Comparison of ENCODE assay signal across 9 mouse cellular contexts in the genomic region with DNA sequence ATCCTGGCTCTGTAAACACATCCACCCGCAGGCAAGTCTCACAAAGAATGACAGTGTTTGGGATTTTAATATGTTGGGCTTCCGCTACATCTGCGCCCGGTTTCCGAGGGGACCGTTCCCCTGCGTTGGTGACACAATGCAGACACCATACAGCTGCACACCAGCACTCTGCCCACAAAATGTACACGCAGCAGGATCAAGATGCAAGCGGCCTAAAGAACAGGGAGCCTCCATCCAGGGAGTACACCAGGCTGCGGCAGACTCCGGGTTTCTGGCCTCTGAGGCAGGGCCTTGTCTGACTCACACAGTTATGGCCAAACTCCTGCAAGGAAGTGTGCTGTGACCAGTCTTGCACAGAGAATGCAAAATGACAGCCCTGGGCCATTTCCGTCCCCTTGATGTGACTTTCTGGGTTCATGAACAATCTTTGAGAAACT. TPM values are rescaled to one million over a fixed set of nuclear protein-coding genes. Genes with fewer than 3 reads are reported as not detected.
DNase-seq lines count a peak whose midpoint lies in the region; ATAC-seq and TF ChIP-seq lines count a peak whose summit lies in the region.
"Had no signal": no experiment of that assay in that cellular context is flagged by ENCODE, and none has a peak within 500 bp of the region (broad histone marks: within the 10 kb centered on the region; RNA-seq: fewer than 3 reads in every experiment).

No protein-coding gene starts in this region.

- TF ChIP-seq CTCF in lung, postnatal 0 days (IDR thresholded peaks at IDR 0.05), result peak; percentile 5; the same call in 1 of the 2 replicates

- H3K4me3 ChIP-seq in lung, postnatal 0 days (ENCODE audit: low read depth, low read length), result no peak overlapping the region
- H3K4me3 ChIP-seq in embryonic facial prominence, embryonic 13.5 days, result no peak overlapping the region
- no peak overlapping the region for H3K4me3 ChIP-seq in intestine, embryonic 14.5 days (ENCODE audit: low read depth, low read length)
- H3K4me3 ChIP-seq in midbrain, embryonic 11.5 days (ENCODE audit: low read depth, low read length), result no peak overlapping the region

- DNase-seq in lung, postnatal 0 days (ENCODE audit: low spot score), result peak; percentile 62
- DNase-seq in lung, adult 18-20 months, result no peak
- no peak for DNase-seq in intestine, embryonic 14.5 days (ENCODE audit: low spot score)
- DNase-seq in midbrain, embryonic 11.5 days (ENCODE audit: low spot score, missing footprints), result peak; percentile 85
- DNase-seq in embryo, embryonic 11 days, result no peak
- no peak for DNase-seq in gastrocnemius, adult 8-10 months (ENCODE audit: low spot score in 2 of 2)
- DNase-seq in thymus, postnatal 0 days (ENCODE audit: low spot score), result no peak

- H3K9ac ChIP-seq in lung, postnatal 0 days (replicated peaks; ENCODE audit: low read depth), result no peak overlapping the region
- no peak overlapping the region for H3K9ac ChIP-seq in embryonic facial prominence, embryonic 13.5 days
- no peak overlapping the region for H3K9ac ChIP-seq in intestine, embryonic 14.5 days (ENCODE audit: low read length)
- H3K9ac ChIP-seq in midbrain, embryonic 11.5 days (ENCODE audit: low read length), result peak overlapping the region; percentile 11; the same call in 1 of the 2 replicates
- H3K9ac ChIP-seq: liver, embryonic 14.5 days had no signal

- H3K4me1 ChIP-seq in lung, postnatal 0 days (ENCODE audit: insufficient read depth, low read depth, low read length), result peaks cover 28% of the 10 kb centered on the region
- peaks cover 65% of the 10 kb centered on the region for H3K4me1 ChIP-seq in embryonic facial prominence, embryonic 13.5 days
- peaks cover 45% of the 10 kb centered on the region for H3K4me1 ChIP-seq in intestine, embryonic 14.5 days (replicated peaks; ENCODE audit: control insufficient read depth, insufficient read depth, low read length)
- peaks cover 33% of the 10 kb centered on the region for H3K4me1 ChIP-seq in midbrain, embryonic 11.5 days (ENCODE audit: control insufficient read depth, insufficient read depth, low read length)

- H3K36me3 ChIP-seq in lung, postnatal 0 days (ENCODE audit: insufficient read depth, low read length), result no peaks in the 10 kb centered on the region
- peaks cover 23% of the 10 kb centered on the region for H3K36me3 ChIP-seq in embryonic facial prominence, embryonic 13.5 days
- peaks cover 25% of the 10 kb centered on the region for H3K36me3 ChIP-seq in intestine, embryonic 14.5 days (ENCODE audit: control insufficient read depth, insufficient read depth, low read length)
- no peaks in the 10 kb centered on the region for H3K36me3 ChIP-seq in midbrain, embryonic 11.5 days (ENCODE audit: control insufficient read depth, insufficient read depth, low read length)

- H3K4me2 ChIP-seq in lung, postnatal 0 days (replicated peaks; ENCODE audit: low read depth, low read length), result no peak overlapping the region
- no peak overlapping the region for H3K4me2 ChIP-seq in embryonic facial prominence, embryonic 13.5 days
- no peak overlapping the region for H3K4me2 ChIP-seq in intestine, embryonic 14.5 days (ENCODE audit: low read length)
- no peak overlapping the region for H3K4me2 ChIP-seq in midbrain, embryonic 11.5 days

- H3K9me3 ChIP-seq in lung, postnatal 0 days (ENCODE audit: low read length), result no peaks in the 10 kb centered on the region
- H3K9me3 ChIP-seq in embryonic facial prominence, embryonic 13.5 days, result no peaks in the 10 kb centered on the region
- no peaks in the 10 kb centered on the region for H3K9me3 ChIP-seq in intestine, embryonic 14.5 days (ENCODE audit: control insufficient read depth, low read length)
- no peaks in the 10 kb centered on the region for H3K9me3 ChIP-seq in midbrain, embryonic 11.5 days (ENCODE audit: control insufficient read depth, low read length)

- 36% methylated on average over 12 of the region's 12 CpGs for WGBS in lung, postnatal 0 days
- 36% methylated on average over 12 of the region's 12 CpGs for WGBS in embryonic facial prominence, embryonic 13.5 days
- WGBS in intestine, embryonic 14.5 days, result 35% methylated on average over 12 of the region's 12 CpGs
- WGBS in midbrain, embryonic 11.5 days, result 60% methylated on average over 12 of the region's 12 CpGs

- peak; percentile 21 for ATAC-seq in lung, postnatal 0 days
- ATAC-seq in embryonic facial prominence, embryonic 13.5 days (ENCODE audit: insufficient number of reproducible peaks, insufficient read depth, low FRiP score, low TSS enrichment, low read depth), result no peak
- 0 out of 2 replicates have a peak, but pooled peaks have one; percentile 17 for ATAC-seq in intestine, embryonic 14.5 days (replicated peaks; ENCODE audit: low FRiP score, low TSS enrichment, low read depth)
- no peak for ATAC-seq in midbrain, embryonic 11.5 days (ENCODE audit: low FRiP score)

- no peak for TF ChIP-seq EP300 in lung, postnatal 0 days (IDR thresholded peaks at IDR 0.05)

- H3K27ac ChIP-seq in lung, postnatal 0 days (ENCODE audit: low read length), result peak overlapping the region; percentile 76
- H3K27ac ChIP-seq in embryonic facial prominence, embryonic 13.5 days, result peak overlapping the region; percentile 88
- H3K27ac ChIP-seq in intestine, embryonic 14.5 days (ENCODE audit: low read depth), result peak overlapping the region; percentile 76
- H3K27ac ChIP-seq in midbrain, embryonic 11.5 days (ENCODE audit: low read depth, low read length), result peak overlapping the region; percentile 71
- H3K27ac ChIP-seq: liver, embryonic 14.5 days had no signal

- H3K27me3 ChIP-seq in lung, postnatal 0 days (replicated peaks; ENCODE audit: insufficient read depth, low read length), result no peaks in the 10 kb centered on the region
- H3K27me3 ChIP-seq in embryonic facial prominence, embryonic 13.5 days, result no peaks in the 10 kb centered on the region
- no peaks in the 10 kb centered on the region for H3K27me3 ChIP-seq in intestine, embryonic 14.5 days (replicated peaks; ENCODE audit: control insufficient read depth, insufficient read depth, low read length)
- H3K27me3 ChIP-seq in midbrain, embryonic 11.5 days (ENCODE audit: control insufficient read depth, insufficient read depth, low read length), result no peaks in the 10 kb centered on the region

RNA-seq across cellular contexts. Expression of gene Zmynd8, which starts 31.8 kb away (rescaled TPM):
- polyA plus RNA-seq in lung, postnatal 0 days (2015; fragmentation: Nextera tagmentation; extraction: Ambion mirVana), result 30.7 and 32.1 TPM in 2 replicates
- polyA plus RNA-seq in embryonic facial prominence, embryonic 13.5 days (2015; fragmentation: Nextera tagmentation; extraction: Ambion mirVana), result 61.4 and 62.3 TPM in 2 replicates
- 49.2 and 53.6 TPM in 2 replicates for polyA plus RNA-seq in intestine, embryonic 14.5 days (2014; fragmentation: Nextera tagmentation; extraction: Ambion mirVana)
- 43.1 and 45.6 TPM in 2 replicates for polyA plus RNA-seq in midbrain, embryonic 11.5 days (2014; fragmentation: Nextera tagmentation; extraction: Ambion mirVana)
- total RNA-seq in gastrocnemius, adult 8-10 months (2022), result 10 to 100 TPM; 11.4 to 14.4 (median 13.5) TPM
- 38.8 and 46.7 TPM in 2 replicates for polyA plus RNA-seq in thymus, postnatal 0 days (2015; fragmentation: Nextera tagmentation; extraction: Ambion mirVana)

Comparison
In these comparisons a context has a peak if more than half of its experiments do, and no peak if none do; other contexts are left out.
1. DNase-seq: peak in lung, postnatal 0 days (single experiment) and midbrain, embryonic 11.5 days (single experiment); none in lung, adult 18-20 months (0 of 2), intestine, embryonic 14.5 days (single experiment), embryo, embryonic 11 days (single experiment), gastrocnemius, adult 8-10 months (0 of 2) and thymus, postnatal 0 days (single experiment).
2. ATAC-seq: peak in lung, postnatal 0 days (single experiment) and intestine, embryonic 14.5 days (single experiment); none in embryonic facial prominence, embryonic 13.5 days (single experiment) and midbrain, embryonic 11.5 days (single experiment).
3. Peak in every context shown above with its lines, with median percentiles within 50 percentile points of each other: H3K27ac ChIP-seq.